Mouse (Mus musculus): Measurements from ENCODE around the gene Gm42957.

DNA sequence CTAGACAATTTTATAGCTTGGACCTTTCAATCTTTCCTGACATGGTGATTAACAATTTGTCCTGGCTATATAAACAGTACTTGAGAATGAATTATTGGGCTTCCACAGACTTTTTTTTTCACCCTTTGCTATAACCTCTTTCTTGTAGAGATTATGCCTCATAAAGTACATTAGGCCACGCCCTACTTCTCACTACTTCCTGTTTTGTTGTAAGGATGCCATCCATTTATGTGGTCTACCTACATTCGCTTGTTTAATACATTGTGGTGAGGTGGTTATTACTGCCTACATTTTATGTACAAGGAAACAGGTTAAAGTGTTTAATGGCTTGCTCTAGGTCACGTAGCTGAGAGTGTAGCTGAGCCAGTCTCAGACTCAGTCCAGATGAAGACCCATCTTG is 39.9 kb downstream of the Gm42957 start:
- no peak for TF ChIP-seq CTCF (IDR thresholded peaks at IDR 0.05; ENCODE audit: borderline replicate concordance, extremely low read depth, insufficient read depth, insufficient read length)
- no peak for TF ChIP-seq POLR2A (IDR thresholded peaks at IDR 0.05; ENCODE audit: borderline replicate concordance, extremely low read depth, insufficient read depth, insufficient read length, poor library complexity, severe bottlenecking)
